Mouse (Mus musculus): ENCODE results near the gene Cd55. TPM values are rescaled to one million over a fixed set of nuclear protein-coding genes. Genes with fewer than 3 reads are reported as not detected.
"Not testable (repeated sequence)": the region's sequence is repeated elsewhere in the genome, so short reads cannot be mapped to it uniquely, and the experiment has no call there.

The Cd55 gene
- total RNA-seq, 2 experiments from 2014 or later, result 2.2 to 8.1 TPM

DNA sequence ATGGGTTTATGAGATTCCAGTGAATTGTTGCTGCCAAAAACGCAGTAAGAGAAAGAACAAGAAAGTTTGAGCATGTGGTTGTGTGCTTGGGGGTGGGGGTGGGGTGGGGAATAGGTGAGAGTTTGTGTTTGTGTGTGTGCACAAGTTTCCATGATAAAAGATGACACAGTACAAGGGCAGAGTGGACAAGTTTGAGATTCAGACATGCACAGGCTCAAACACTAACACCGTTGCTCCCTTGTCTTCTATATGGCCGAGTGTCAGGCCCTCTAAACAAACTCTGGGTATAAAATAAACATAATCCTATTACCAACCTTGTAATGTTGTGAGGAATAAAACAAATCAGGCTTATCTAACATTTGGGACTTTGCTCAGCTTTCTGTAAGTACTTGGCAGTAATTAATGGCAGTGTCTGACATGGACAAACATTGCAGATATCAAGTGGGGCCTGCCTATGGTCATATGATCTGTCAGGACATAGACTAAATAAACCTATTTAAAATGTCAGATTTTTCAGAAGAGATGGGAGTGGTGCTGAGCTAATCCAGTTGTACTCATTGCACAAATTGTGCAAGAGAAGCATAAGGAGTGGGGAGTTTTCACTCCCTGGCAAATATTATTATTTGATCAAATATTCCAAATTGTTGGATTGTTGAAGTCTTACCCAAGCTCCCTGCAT lies 35.2 kb downstream of the Cd55 start:
- not testable (repeated sequence) for ATAC-seq (replicated peaks; ENCODE audit: poor library complexity, severe bottlenecking)

- no peak for ATAC-seq (replicated peaks; ENCODE audit: poor library complexity, severe bottlenecking)
These were observed 39.9 kb downstream of the Cd55 start, which contains the start of gene Cd55b for GRCm38 (mm10) chr1:130422664-130423111. Gene Cd55b (minus strand): TSS chr1:130423009.

GRCm38 (mm10) chr1:130422033-130422432 lies 40.5 kb downstream of the Cd55 start:
- not testable (repeated sequence) for ATAC-seq (replicated peaks; ENCODE audit: poor library complexity, severe bottlenecking)

DNA sequence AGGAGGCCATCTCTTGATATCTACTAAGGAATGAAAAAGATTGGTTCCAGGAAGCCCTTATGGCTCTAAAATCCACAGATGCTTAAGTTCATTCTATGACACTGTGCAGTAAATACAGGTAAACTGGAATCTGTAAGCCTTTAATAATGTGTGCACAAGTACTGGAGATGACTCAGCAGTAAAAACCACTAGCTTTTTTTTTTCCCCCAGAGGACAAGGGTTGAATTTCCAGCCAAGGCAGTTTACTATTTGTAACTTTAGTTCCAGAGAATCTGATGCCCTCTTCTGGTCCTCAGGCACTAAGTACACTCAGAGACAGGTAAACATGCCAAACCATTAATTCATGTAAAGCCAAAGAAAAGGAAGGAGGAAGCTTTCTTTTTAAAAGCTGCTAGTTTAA lies 65.4 kb downstream of the Cd55 start:
- not testable (repeated sequence) for ATAC-seq (replicated peaks; ENCODE audit: poor library complexity, severe bottlenecking)

Other genes with a start within 250 kb of the Cd55 start
- gene Cd55b, start 39.7 kb downstream of the Cd55 start, total RNA-seq (2014; fragmentation: Nextera tagmentation), result not detected in 2 replicates
- not detected in 2 replicates for gene Cd55b, start 39.7 kb downstream of the Cd55 start, total RNA-seq (2017)
- gene Zp3r, start 166.9 kb upstream of the Cd55 start, total RNA-seq (2014; fragmentation: Nextera tagmentation), result not detected in 2 replicates
- gene Zp3r, start 166.9 kb upstream of the Cd55 start, total RNA-seq (2017), result not detected in 2 replicates
- gene C4bp, start 198.9 kb upstream of the Cd55 start, total RNA-seq (2014; fragmentation: Nextera tagmentation), result not detected in 2 replicates
- gene C4bp, start 198.9 kb upstream of the Cd55 start, total RNA-seq (2017), result not detected in 2 replicates

Data from granulocyte monocyte progenitor cell, adult 5-6 weeks (primary cell).